Mouse (Mus musculus) erythroblast, embryonic 14.5 days (primary cell): ENCODE results near the gene Zkscan6.

Experiments used
- GATA1 ChIP-seq: IDR thresholded peaks from 2 replicates; pipeline ENCODE4 v1.6.1; 2012; ENCODE audit warnings: low read length, inconsistent platforms, mixed read lengths
- TAL1 ChIP-seq: IDR thresholded peaks from 3 replicates; pipeline ENCODE4 v1.6.1; 2012; ENCODE audit warnings: low read length, inconsistent platforms, mixed read lengths

DNA sequence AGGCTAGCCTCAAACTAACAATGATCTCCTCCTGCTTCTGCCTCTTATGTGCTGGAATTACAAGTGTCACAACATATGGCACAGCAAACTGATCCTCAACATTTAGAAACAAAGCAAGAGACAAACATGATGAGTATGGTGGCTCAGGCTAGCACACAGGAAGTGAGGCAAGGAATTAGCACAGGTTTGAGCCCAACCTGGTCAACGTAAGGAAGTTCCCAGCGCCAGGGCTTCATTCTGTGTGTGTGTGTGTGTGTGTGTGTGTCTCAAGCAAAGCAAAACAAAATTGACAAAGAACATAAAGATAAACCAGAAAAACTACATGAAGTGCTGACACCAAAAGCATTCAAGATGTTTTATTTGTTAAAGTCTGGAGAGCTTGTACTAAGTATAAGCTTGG is 46.1 kb upstream of the Zkscan6 start:
- TF ChIP-seq TAL1 (no peak), GATA1 (no peak)
